Mouse (Mus musculus) embryonic facial prominence, embryonic 15.5 days (tissue): ENCODE data around the gene Cdk15. TPM values are rescaled to one million over a fixed set of nuclear protein-coding genes. Genes with fewer than 3 reads are reported as not detected.

Source experiments
- ATAC-seq: fragments of 200-750 bp; cut with Nextera tagmentation; 2 replicates; pipeline ENCODE4 v1.8.0; 2017; ENCODE audit warnings: low read depth, moderate TSS enrichment; ENCODE audit not compliant: insufficient number of reproducible peaks, low FRiP score, low TSS enrichment
- H3K27ac ChIP-seq: fragments of 300-500 bp; sonication (generic); replicated peaks from 2 replicates; pipeline ENCODE4 v1.5.1; 2015; ENCODE audit warnings: mild to moderate bottlenecking, inconsistent platforms
- H3K27me3 ChIP-seq: fragments of 300-500 bp; sonication (generic); 2 replicates; pipeline ENCODE4 v1.6.1; 2015; ENCODE audit warnings: inconsistent platforms
- H3K36me3 ChIP-seq: fragments of 300-500 bp; sonication (generic); 2 replicates; pipeline ENCODE4 v1.6.1; 2015; ENCODE audit warnings: mild to moderate bottlenecking, inconsistent platforms
- H3K4me1 ChIP-seq: fragments of 300-500 bp; sonication (generic); 2 replicates; pipeline ENCODE4 v1.6.1; 2015; ENCODE audit warnings: inconsistent platforms
- H3K4me2 ChIP-seq: fragments of 300-500 bp; sonication (generic); replicated peaks from 2 replicates; pipeline ENCODE4 v1.6.1; 2015; ENCODE audit warnings: mild to moderate bottlenecking, inconsistent platforms
- H3K4me3 ChIP-seq: fragments of 300-500 bp; sonication (generic); replicated peaks from 2 replicates; pipeline ENCODE4 v1.5.1; 2015; ENCODE audit warnings: mild to moderate bottlenecking, inconsistent platforms
- H3K9ac ChIP-seq: fragments of 300-500 bp; sonication (generic); 2 replicates; pipeline ENCODE4 v1.6.1; 2015; ENCODE audit warnings: inconsistent platforms
- H3K9me3 ChIP-seq: fragments of 300-500 bp; sonication (generic); replicated peaks from 2 replicates; pipeline ENCODE4 v1.6.1; 2016; ENCODE audit warnings: inconsistent platforms
- WGBS: fragments of 180-500 bp; shearing (Covaris S2); methylation state at CpG from one replicate; pipeline ENCODE4 v1.1.7; 2015; 5-methylcytosine and 5-hydroxymethylcytosine counted together
- polyA plus RNA-seq: library from polyadenylated mRNA; unstranded; fragments of >200 nt; fragmentation: Nextera tagmentation; extraction: Ambion mirVana; gene quantifications from 2 replicates; pipeline ENCODE4 v1.2.1, GENCODE M21; 2015

The Cdk15 gene
- polyA plus RNA-seq, 1 experiment from 2014 or later, result 1.8 TPM

DNA sequence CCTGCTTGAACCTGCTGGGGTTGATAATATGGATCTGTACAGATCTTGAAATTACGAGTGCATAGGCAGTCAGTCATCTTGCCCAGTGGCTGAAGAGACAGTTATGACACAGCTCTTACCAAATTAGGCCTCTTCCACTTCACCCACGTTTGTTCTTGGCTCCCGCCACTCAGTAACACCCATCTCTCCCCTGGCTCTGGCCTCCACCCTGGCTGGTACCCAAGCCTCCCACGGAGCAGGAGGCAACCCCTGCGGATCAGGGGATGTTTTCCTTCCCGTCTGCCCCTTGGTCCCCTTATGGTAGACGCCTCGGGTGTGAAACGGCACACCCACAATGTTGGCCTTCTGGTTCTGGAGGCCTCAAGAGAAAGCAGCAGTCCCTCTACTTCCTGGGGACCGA, 124.2 kb downstream of the Cdk15 start:
- H3K27ac ChIP-seq, result no peak overlapping the region
- peaks cover 9% of the 10 kb centered on the region; the same call in 1 of the 2 replicates for H3K4me1 ChIP-seq
- no peaks in the 10 kb centered on the region for H3K27me3 ChIP-seq
- no peak overlapping the region for H3K4me2 ChIP-seq
- H3K9ac ChIP-seq, result no peak overlapping the region
- ATAC-seq, result no peak
- no peaks in the 10 kb centered on the region for H3K36me3 ChIP-seq
- H3K9me3 ChIP-seq, result no peaks in the 10 kb centered on the region
- 63% methylated on average over 10 of the region's 10 CpGs for WGBS
- no peak overlapping the region for H3K4me3 ChIP-seq

DNA sequence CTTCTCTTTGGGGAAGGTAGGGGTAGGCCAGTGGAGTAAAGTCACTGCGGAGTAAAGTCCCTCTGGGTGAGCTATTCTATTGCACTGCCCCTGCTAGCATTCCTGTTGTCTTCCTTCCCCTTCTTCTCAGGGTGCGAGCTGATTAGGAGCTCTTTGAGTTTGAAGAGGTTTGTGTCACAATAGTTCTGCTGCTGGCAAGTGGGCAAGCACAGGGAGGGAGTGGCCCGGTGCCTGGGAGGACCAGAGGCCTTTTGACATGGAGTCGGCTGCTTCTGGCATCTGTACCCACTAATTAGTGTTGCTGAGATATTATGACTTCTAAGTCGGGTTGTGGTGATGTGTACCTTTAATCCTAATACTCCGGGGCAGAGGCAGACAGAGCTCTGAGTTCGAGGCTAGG, 124.8 kb downstream of the Cdk15 start:
- Histone ChIP-seq H3K36me3 (no peaks in the 10 kb centered on the region), H3K27ac (no peak overlapping the region), H3K9ac (no peak overlapping the region), H3K4me3 (no peak overlapping the region), H3K4me1 (peaks cover 3% of the 10 kb centered on the region; the same call in 1 of the 2 replicates), H3K27me3 (no peaks in the 10 kb centered on the region), H3K4me2 (no peak overlapping the region), H3K9me3 (no peaks in the 10 kb centered on the region)
- 75% methylated on average over 7 of the region's 7 CpGs for WGBS
- no peak for ATAC-seq

DNA sequence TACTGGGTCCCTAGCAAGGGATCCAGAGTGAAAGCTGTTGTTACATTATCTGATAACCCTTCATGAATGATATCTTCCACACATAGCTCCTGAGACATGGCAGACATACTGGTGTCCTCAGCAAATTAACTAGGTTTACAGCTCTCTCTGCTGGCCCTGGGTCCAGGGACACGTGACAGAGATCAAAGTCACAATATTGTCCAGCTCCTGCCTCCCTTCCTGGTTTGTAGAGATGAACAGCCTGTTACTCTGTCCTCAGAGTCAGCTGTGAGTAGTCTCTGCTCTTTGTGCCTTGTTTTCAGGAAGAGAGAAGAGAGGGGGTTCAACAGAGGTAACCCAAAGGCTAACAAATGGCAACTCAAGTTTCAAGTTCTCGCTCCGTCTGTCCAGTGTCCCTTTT, 125.8 kb downstream of the Cdk15 start:
- no peaks in the 10 kb centered on the region for H3K9me3 ChIP-seq
- no peak for ATAC-seq
- no peak overlapping the region for H3K4me2 ChIP-seq
- H3K36me3 ChIP-seq, result no peaks in the 10 kb centered on the region
- H3K27ac ChIP-seq, result no peak overlapping the region
- WGBS, result 92% methylated on average over 3 of the region's 3 CpGs
- no peak overlapping the region for H3K4me3 ChIP-seq
- H3K9ac ChIP-seq, result no peak overlapping the region
- H3K4me1 ChIP-seq, result no peaks in the 10 kb centered on the region
- no peaks in the 10 kb centered on the region for H3K27me3 ChIP-seq

DNA sequence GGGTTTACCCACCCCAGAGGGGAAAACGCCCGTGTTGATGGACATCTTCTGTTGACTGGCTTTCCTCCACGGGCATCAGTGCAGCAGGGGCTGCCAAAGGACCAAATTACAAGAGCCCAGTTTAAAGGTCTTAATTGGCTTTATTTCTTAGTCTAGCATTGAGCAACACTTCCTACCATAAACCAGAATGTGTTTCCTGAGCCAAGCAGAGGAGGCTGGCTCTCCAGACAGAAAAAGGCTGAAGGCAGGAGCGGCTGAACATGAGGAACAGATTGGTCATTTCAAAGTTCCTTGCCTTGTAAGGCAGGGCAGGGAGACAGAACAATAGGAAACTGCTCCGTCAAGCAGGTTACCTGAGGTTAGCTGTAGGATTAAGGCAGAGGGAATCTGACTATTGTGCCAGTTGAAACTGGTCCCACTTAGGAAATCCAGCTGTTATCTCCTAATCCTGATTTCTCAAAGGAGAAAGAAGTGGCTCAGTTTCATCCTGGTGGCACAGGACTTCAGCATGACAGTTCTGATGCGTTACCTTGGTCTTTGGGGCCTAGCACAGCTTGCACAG, 126.4 kb downstream of the Cdk15 start:
- H3K4me3 ChIP-seq, result no peak overlapping the region
- H3K27me3 ChIP-seq, result no peaks in the 10 kb centered on the region
- WGBS, result 60% methylated on average over 6 of the region's 6 CpGs
- H3K36me3 ChIP-seq, result no peaks in the 10 kb centered on the region
- H3K27ac ChIP-seq, result no peak overlapping the region
- H3K9ac ChIP-seq, result no peak overlapping the region
- no peak overlapping the region for H3K4me2 ChIP-seq
- H3K9me3 ChIP-seq, result no peaks in the 10 kb centered on the region
- no peaks in the 10 kb centered on the region for H3K4me1 ChIP-seq
- no peak for ATAC-seq

DNA sequence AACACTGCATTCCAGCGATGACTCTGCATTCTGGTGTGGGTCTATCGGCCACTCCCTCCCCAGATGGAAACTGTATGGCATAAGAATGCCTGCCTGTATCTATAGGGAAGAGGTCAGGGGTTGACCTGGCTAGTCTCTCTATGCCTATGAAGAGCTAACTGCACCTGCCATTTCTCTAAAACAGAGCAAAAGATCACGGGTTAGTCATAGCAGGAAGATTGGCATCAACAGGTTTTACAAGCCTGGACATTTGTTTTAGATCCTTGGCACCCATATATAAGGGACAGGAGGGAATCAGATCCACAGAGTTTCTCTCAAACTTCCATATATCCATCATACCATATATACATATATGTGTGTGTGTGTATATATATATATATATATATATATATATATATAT, 127.7 kb downstream of the Cdk15 start:
- no peaks in the 10 kb centered on the region for H3K9me3 ChIP-seq
- no peaks in the 10 kb centered on the region for H3K27me3 ChIP-seq
- no peaks in the 10 kb centered on the region for H3K36me3 ChIP-seq
- ATAC-seq, result no peak
- no peaks in the 10 kb centered on the region for H3K4me1 ChIP-seq
- WGBS, result 75% methylated on average over 3 of the region's 3 CpGs
- H3K4me3 ChIP-seq, result no peak overlapping the region
- no peak overlapping the region for H3K27ac ChIP-seq
- H3K4me2 ChIP-seq, result no peak overlapping the region
- no peak overlapping the region for H3K9ac ChIP-seq

DNA sequence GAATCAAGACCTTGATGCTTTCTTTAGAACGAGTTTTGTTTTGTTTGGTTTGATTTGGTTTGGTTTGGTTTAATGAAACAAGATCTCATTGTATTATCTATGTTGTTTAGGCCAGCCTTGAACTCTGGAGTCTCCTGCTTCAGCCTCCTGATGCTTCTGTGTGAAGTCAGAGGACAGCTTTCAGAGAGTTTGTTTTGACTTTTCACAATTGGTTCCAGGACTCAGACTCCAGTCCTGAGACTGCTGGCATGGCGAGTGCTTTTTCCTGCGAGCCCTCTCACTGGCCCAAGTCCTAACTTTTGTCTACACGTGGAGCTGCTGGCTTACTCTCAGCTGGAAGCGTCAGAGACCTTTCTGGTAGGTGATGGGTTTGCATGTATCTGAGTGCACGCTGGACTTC, 128.9 kb downstream of the Cdk15 start:
- no peak overlapping the region for H3K4me2 ChIP-seq

DNA sequence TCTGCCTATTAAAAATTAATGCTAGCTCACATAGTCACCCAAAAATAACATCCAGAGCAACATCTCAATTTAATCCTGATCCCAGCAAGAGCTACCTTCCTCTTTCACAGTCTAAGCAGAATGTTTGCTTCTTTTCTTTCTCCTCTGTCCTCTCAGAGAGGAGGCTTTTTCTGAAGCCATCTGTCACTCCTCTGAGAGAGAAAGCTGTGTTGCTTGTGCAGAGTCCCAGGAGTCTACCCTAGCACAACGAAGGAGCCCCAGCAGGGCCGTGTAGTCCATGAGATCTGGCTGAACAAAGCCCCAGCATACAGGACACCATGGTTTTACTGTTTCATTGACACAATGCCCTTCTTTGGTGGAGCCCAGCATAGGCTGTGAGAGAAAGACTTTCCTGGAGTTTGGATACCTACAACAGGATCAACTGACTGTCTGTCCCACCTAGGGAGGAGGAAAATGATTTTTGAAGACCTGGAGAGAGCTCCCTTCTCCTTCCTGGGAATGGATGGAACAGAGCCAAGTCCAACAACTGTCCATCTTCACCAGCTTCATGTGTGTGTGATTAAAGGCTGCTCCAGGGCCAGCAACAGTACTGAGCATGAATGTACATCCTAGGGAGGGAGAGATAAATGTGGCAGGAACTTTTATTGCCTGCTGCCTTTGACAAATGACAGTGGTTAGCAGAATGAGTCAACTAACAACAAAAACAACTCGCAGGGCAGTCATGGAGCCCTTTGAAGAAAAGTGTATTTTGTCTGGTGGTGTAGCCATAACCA, 131.0 kb downstream of the Cdk15 start:
- Histone ChIP-seq H3K4me3 (no peak overlapping the region), H3K4me2 (no peak overlapping the region), H3K9me3 (no peaks in the 10 kb centered on the region), H3K27ac (no peak overlapping the region), H3K4me1 (no peaks in the 10 kb centered on the region), H3K27me3 (no peaks in the 10 kb centered on the region), H3K9ac (no peak overlapping the region), H3K36me3 (no peaks in the 10 kb centered on the region)
- ATAC-seq, result no peak
- WGBS, result 39% methylated on average over 3 of the region's 3 CpGs

More for the DNA sequence above, 128.9 kb downstream of the Cdk15 start:
- H3K27ac ChIP-seq, result no peak overlapping the region
- H3K27me3 ChIP-seq, result no peaks in the 10 kb centered on the region
- no peaks in the 10 kb centered on the region for H3K9me3 ChIP-seq
- no peak overlapping the region for H3K9ac ChIP-seq
- WGBS, result 67% methylated on average over 6 of the region's 6 CpGs
- no peak overlapping the region for H3K4me3 ChIP-seq
- H3K36me3 ChIP-seq, result no peaks in the 10 kb centered on the region
- no peaks in the 10 kb centered on the region for H3K4me1 ChIP-seq
- ATAC-seq, result no peak

DNA sequence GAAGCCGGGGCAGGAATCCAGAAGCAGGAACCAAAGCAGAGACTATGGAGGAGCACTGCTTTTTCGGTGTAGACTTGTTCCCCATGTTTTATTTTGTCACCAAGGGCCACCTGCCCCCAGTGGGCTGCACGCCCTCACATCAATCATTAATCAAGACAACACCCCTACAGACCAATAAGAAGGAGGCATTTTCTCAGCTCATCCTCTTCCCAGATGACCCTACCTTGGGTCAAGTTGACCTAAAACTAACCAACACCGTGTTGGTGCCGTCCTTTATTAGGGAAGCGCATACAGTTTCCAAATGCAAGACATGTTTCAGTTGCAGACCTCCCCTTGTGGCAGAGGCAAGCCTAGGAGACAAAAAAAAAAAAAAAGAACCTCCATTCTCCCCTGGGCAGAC, 132.5 kb downstream of the Cdk15 start:
- Histone ChIP-seq H3K36me3 (no peaks in the 10 kb centered on the region), H3K27me3 (no peaks in the 10 kb centered on the region), H3K9me3 (no peaks in the 10 kb centered on the region), H3K9ac (no peak overlapping the region), H3K4me2 (no peak overlapping the region), H3K4me3 (no peak overlapping the region), H3K27ac (no peak overlapping the region), H3K4me1 (no peaks in the 10 kb centered on the region)
- WGBS, result 85% methylated on average over 6 of the region's 6 CpGs
- no peak for ATAC-seq

DNA sequence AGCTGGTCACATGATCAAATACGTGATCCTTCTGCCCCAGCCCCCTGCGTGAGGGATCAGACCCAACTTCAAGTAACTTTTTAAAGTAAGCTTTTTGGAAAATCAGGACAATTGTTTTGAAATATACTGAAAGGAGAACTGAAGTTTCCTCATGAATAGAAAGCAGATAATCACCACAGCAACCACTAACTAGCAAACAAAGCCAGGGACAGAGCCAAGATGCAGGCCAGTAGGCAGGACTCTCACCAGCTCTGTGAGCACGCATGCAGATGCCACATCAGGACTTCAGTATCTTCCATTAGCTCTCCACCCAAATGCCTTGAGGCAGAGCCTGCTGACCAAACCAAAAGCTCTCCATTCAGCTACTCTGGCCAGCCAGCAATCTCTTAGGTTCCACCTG, 135.0 kb downstream of the Cdk15 start:
- 56% methylated on average over 3 of the region's 3 CpGs for WGBS

DNA sequence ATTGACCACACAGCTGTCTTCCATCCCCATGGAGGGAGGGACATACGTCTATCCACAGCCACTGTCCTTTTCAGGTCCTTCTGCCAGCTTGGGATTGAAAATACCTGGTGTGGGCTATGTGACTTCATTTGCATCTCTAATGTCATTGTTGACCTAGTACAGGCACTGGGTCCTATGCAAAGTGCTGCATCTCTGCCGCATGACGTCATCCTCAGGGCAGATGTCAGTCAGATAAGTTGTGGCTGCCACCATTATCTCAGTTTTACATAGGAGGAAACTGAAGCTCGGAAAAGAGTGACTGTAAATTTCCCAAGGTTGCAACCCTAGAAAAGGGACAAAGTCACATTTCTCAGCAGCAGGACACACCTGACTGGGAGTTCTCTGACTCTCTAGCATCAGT, 137.4 kb downstream of the Cdk15 start:
- no peaks in the 10 kb centered on the region for H3K27me3 ChIP-seq
- H3K4me2 ChIP-seq, result no peak overlapping the region
- H3K9ac ChIP-seq, result no peak overlapping the region
- H3K27ac ChIP-seq, result no peak overlapping the region
- H3K9me3 ChIP-seq, result no peaks in the 10 kb centered on the region
- 77% methylated on average over 4 of the region's 4 CpGs for WGBS
- H3K4me3 ChIP-seq, result no peak overlapping the region
- no peaks in the 10 kb centered on the region for H3K4me1 ChIP-seq
- no peaks in the 10 kb centered on the region for H3K36me3 ChIP-seq
- ATAC-seq, result no peak

More for the DNA sequence above, 135.0 kb downstream of the Cdk15 start:
- Histone ChIP-seq H3K9ac (no peak overlapping the region), H3K9me3 (no peaks in the 10 kb centered on the region), H3K27me3 (no peaks in the 10 kb centered on the region), H3K4me2 (no peak overlapping the region), H3K4me1 (no peaks in the 10 kb centered on the region), H3K36me3 (no peaks in the 10 kb centered on the region), H3K27ac (no peak overlapping the region), H3K4me3 (no peak overlapping the region)
- no peak for ATAC-seq

DNA sequence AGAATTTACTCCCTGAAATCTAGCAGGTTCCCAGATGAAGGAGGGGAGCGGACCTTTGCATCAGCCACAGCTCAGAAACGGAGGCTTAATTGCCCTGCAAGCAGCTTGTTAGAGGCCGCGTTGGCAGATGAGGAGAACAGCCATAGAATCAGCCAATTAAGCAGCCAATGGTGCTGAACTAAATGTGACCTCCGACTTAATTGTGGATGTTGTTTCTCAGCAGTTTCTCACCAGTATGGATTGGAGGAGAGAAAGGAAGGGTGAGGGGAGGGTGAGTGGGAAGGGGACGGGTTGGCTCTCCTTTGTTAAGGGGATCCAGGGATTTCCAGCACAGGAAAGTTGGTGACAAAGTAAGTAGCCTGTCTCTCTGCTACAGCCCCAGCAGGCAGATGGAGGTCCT, 137.9 kb downstream of the Cdk15 start:
- Histone ChIP-seq H3K9me3 (no peaks in the 10 kb centered on the region), H3K27me3 (no peaks in the 10 kb centered on the region), H3K4me2 (no peak overlapping the region), H3K9ac (no peak overlapping the region), H3K4me3 (no peak overlapping the region), H3K36me3 (no peaks in the 10 kb centered on the region), H3K4me1 (no peaks in the 10 kb centered on the region), H3K27ac (no peak overlapping the region)
- WGBS, result 33% methylated on average over 6 of the region's 6 CpGs
- ATAC-seq, result no peak

DNA sequence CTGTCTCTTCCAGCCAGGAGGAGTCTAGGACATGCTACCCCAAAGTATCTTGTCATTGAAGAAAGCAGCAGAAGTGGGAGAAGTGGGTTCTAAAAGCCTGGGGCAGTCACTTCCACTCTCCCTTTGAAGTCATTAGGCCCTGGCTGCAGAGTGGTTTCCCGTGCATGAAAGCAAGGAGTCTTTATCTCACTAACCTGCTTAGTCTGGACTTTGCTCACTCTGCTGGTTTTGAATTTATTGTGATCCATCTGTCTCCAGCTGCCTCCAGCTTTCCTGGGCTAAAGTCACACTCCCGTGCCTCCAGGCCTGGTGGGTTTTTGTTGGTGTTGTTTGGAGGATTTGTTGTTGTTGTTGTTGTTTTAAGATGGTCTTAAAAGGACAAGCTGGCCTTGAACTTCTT, 139.3 kb downstream of the Cdk15 start:
- no peak overlapping the region for H3K27ac ChIP-seq
- no peaks in the 10 kb centered on the region for H3K27me3 ChIP-seq
- 37% methylated on average over 2 of the region's 2 CpGs for WGBS
- no peaks in the 10 kb centered on the region for H3K9me3 ChIP-seq
- no peak overlapping the region for H3K9ac ChIP-seq
- H3K4me2 ChIP-seq, result no peak overlapping the region
- no peak overlapping the region for H3K4me3 ChIP-seq
- no peaks in the 10 kb centered on the region for H3K4me1 ChIP-seq
- no peak for ATAC-seq
- H3K36me3 ChIP-seq, result no peaks in the 10 kb centered on the region
